Mouse (Mus musculus): ENCODE results near the gene Rad52. TPM values are rescaled to one million over a fixed set of nuclear protein-coding genes. Genes with fewer than 3 reads are reported as not detected.

Rad52 gene
- polyA plus RNA-seq (2014; fragmentation: Illumina TruSeq; extraction: RNeasy Lipid Tissue Mini Kit (QIAGEN cat#74804); ENCODE audit: low read depth, low replicate concordance) = 29.9 TPM

DNA sequence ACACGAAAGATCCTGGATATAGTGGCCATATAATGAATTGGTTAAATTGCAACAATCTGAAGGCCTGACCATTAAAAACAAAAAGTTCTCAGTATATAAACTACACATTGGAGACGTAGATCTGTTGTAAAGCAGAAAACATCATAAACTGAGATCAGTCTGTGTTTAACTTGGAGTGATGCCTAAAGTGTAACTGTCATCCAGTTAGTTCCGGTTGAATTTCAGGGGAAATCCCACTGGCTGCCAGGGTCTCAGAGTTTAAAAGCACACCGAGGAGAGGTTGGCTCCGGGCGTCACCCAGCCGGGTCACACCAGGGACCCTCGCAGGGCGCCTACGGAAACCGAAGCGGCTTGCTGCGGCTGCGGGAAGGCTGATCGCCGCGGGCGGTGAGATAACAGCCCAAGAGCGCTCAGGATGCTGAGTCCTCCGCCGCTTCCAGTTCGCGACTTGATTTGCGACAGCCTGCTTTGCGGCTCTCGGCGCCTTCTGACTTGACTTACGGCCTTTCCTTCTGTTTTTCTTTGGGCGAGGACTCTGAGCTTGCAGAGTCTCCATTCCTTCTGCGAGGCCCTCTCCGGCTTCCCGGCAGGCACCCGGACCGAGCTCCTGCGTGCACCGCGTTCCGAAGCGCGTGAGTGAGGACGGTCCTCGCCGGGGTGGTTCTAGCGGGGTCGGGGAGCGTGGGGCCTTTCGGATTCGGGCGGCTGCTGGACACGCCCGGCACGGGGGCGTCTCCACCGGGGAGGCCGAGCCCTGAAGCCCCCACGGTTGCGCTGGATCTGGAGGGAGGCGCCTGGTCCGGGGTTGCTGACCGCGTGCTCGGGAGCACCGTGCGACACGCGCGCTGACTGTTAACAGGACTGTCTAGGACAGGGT lies at the start of gene Rad52:
Gene Rad52 (plus strand): TSS at position 495 of the 877 bp plus-strand sequence.

Other genes starting within 250 kb of the Rad52 start
- gene Erc1, start 54.5 kb upstream of the Rad52 start, polyA plus RNA-seq (2014; fragmentation: Illumina TruSeq; extraction: RNeasy Lipid Tissue Mini Kit (QIAGEN cat#74804); ENCODE audit: low read depth, low replicate concordance) = 18.1 TPM
- gene Wnk1, start 136.0 kb downstream of the Rad52 start, polyA plus RNA-seq (2014; fragmentation: Illumina TruSeq; extraction: RNeasy Lipid Tissue Mini Kit (QIAGEN cat#74804); ENCODE audit: low read depth, low replicate concordance) = 394 TPM
- not detected for gene Ninj2, start 190.7 kb downstream of the Rad52 start, polyA plus RNA-seq (2014; fragmentation: Illumina TruSeq; extraction: RNeasy Lipid Tissue Mini Kit (QIAGEN cat#74804); ENCODE audit: low read depth, low replicate concordance)